Mouse (Mus musculus): Measurements from ENCODE around the gene Phldb2.

DNA sequence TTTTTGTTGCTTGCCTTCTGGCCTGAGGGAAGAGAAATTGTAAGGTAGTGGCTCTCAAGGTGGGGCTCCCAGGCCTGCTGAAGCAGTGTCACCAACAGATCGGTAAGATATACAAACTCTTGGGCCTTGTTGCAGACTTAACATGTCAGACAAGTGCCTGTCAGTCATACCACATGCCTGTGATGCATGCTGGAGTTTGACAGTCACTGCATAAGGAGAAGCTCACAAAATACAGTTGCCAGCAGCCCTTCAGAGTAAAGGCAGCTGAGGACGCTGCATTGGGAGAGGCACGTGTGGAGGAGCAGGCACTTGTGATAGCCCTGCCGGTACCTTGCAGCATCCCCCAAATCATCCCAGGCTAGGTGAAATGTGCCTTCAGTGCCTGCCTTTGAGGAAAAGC lies 235.1 kb downstream of the Phldb2 start:
- TF ChIP-seq TAL1 (IDR thresholded peaks at IDR 0.05; ENCODE audit: low read length), result no peak
- no peak for TF ChIP-seq HCFC1 (IDR thresholded peaks at IDR 0.05; ENCODE audit: low read depth, low read length)
- TF ChIP-seq SIN3A (IDR thresholded peaks at IDR 0.05; ENCODE audit: low read length), result no peak
- TF ChIP-seq MYC (IDR thresholded peaks at IDR 0.05; ENCODE audit: low read depth, low read length), result no peak
- TF ChIP-seq GATA1 (IDR thresholded peaks at IDR 0.05; ENCODE audit: low read depth, low read length), result no peak
- no peak for TF ChIP-seq CHD2 (IDR thresholded peaks at IDR 0.05; ENCODE audit: low read length)
- no peak for TF ChIP-seq POLR2A (IDR thresholded peaks at IDR 0.05; ENCODE audit: control insufficient read depth in 1 of 2, insufficient read depth in 1 of 2, low read depth in 1 of 2, low read length in 2 of 2, poor library complexity in 1 of 2)
- no peak for TF ChIP-seq CTCF (IDR thresholded peaks at IDR 0.05 in 2 of 3, conservative IDR thresholded peaks at IDR 0.05 in 1 of 3; ENCODE audit: control insufficient read depth in 1 of 3, insufficient read depth in 1 of 3, low read depth in 2 of 3, low read length in 3 of 3, poor library complexity in 1 of 3, severe bottlenecking in 1 of 3)
- no peak for TF ChIP-seq GABPA (IDR thresholded peaks at IDR 0.05; ENCODE audit: low read depth, low read length)
- no peak for TF ChIP-seq ZNF384 (IDR thresholded peaks at IDR 0.05; ENCODE audit: low read depth, low read length)
